Comparison of ENCODE assay signal across 19 mouse cellular contexts in genomic region chr6:17554263-17554662, GRCm38 (mm10).
DNase-seq lines count a peak whose midpoint lies in the region; ATAC-seq lines count a peak whose summit lies in the region.
"Had no signal": no experiment of that assay in that cellular context is flagged by ENCODE, and none has a peak within 500 bp of the region (broad histone marks: within the 10 kb centered on the region; RNA-seq: fewer than 3 reads in every experiment).

No protein-coding gene starts in this region.

- no peak overlapping the region for H3K4me2 ChIP-seq in hindbrain, embryonic 13.5 days
- H3K4me2 ChIP-seq in hindbrain, embryonic 11.5 days (replicated peaks; ENCODE audit: low read depth, low read length) = no peak overlapping the region
- no peak overlapping the region for H3K4me2 ChIP-seq in liver, embryonic 11.5 days
- H3K4me2 ChIP-seq in intestine, embryonic 16.5 days (ENCODE audit: low read depth, low read length) = no peak overlapping the region
- H3K4me2 ChIP-seq in neural tube, embryonic 15.5 days = no peak overlapping the region
- H3K4me2 ChIP-seq: embryonic facial prominence, embryonic 13.5 days; heart, embryonic 13.5 days; stomach, embryonic 15.5 days had no signal

- H3K9ac ChIP-seq in hindbrain, embryonic 13.5 days = no peak overlapping the region
- no peak overlapping the region for H3K9ac ChIP-seq in hindbrain, embryonic 11.5 days (ENCODE audit: low read depth, low read length)
- no peak overlapping the region for H3K9ac ChIP-seq in liver, embryonic 11.5 days (ENCODE audit: low read depth, low read length)
- no peak overlapping the region for H3K9ac ChIP-seq in intestine, embryonic 16.5 days (ENCODE audit: low read depth, low read length)
- no peak overlapping the region for H3K9ac ChIP-seq in neural tube, embryonic 15.5 days (replicated peaks)
- H3K9ac ChIP-seq: embryonic facial prominence, embryonic 13.5 days; heart, embryonic 13.5 days; stomach, embryonic 15.5 days had no signal

- no peak for DNase-seq in hindbrain, embryonic 11.5 days (ENCODE audit: low spot score)
- no peak for DNase-seq in liver, embryonic 11.5 days (ENCODE audit: low spot score)
- DNase-seq in liver = no peak
- DNase-seq in ovary, postnatal 36 days (ENCODE audit: low spot score) = no peak
- DNase-seq: adrenal gland, postnatal 14 days; cerebellum, adult 18-20 months; heart, postnatal 36 days; lung, postnatal 36 days; thymus, adult 2 months had no signal

- H3K36me3 ChIP-seq in hindbrain, embryonic 13.5 days = no peaks in the 10 kb centered on the region
- no peaks in the 10 kb centered on the region for H3K36me3 ChIP-seq in hindbrain, embryonic 11.5 days (ENCODE audit: control insufficient read depth, insufficient read depth, low read length)
- H3K36me3 ChIP-seq in liver, embryonic 11.5 days (ENCODE audit: control insufficient read depth, insufficient read depth, low read length) = no peaks in the 10 kb centered on the region
- no peaks in the 10 kb centered on the region for H3K36me3 ChIP-seq in intestine, embryonic 16.5 days (ENCODE audit: control insufficient read depth, insufficient read depth, low read length)
- no peaks in the 10 kb centered on the region for H3K36me3 ChIP-seq in neural tube, embryonic 15.5 days
- H3K36me3 ChIP-seq: embryonic facial prominence, embryonic 13.5 days; limb, embryonic 10.5 days; midbrain, embryonic 10.5 days had no signal

- H3K4me3 ChIP-seq in hindbrain, embryonic 13.5 days = no peak overlapping the region
- no peak overlapping the region for H3K4me3 ChIP-seq in hindbrain, embryonic 11.5 days (ENCODE audit: low read depth, low read length)
- H3K4me3 ChIP-seq in liver, embryonic 11.5 days (ENCODE audit: low read depth, low read length) = no peak overlapping the region
- H3K4me3 ChIP-seq in intestine, embryonic 16.5 days (ENCODE audit: low read length) = no peak overlapping the region
- no peak overlapping the region for H3K4me3 ChIP-seq in neural tube, embryonic 15.5 days (replicated peaks)
- H3K4me3 ChIP-seq: embryonic facial prominence, embryonic 13.5 days; heart, embryonic 13.5 days; limb, embryonic 10.5 days; midbrain, embryonic 10.5 days; stomach, embryonic 15.5 days had no signal

- 71% methylated on average over 7 of the region's 7 CpGs for WGBS in hindbrain, embryonic 13.5 days
- 89% methylated on average over 7 of the region's 7 CpGs for WGBS in hindbrain, embryonic 11.5 days
- 83% methylated on average over 7 of the region's 7 CpGs for whole genome bisulfite sequencing in liver, embryonic 11.5 days
- 80% methylated on average over 7 of the region's 7 CpGs for WGBS in intestine, embryonic 16.5 days
- WGBS in neural tube, embryonic 15.5 days = 54% methylated on average over 7 of the region's 7 CpGs

- H3K4me1 ChIP-seq in hindbrain, embryonic 13.5 days (replicated peaks) = peaks cover 3% of the 10 kb centered on the region; the same call in 1 of the 2 replicates
- H3K4me1 ChIP-seq in hindbrain, embryonic 11.5 days (replicated peaks; ENCODE audit: control insufficient read depth, insufficient read depth, low read length) = no peaks in the 10 kb centered on the region
- H3K4me1 ChIP-seq in liver, embryonic 11.5 days (replicated peaks; ENCODE audit: control insufficient read depth, insufficient read depth, low read length) = no peaks in the 10 kb centered on the region
- H3K4me1 ChIP-seq in intestine, embryonic 16.5 days (ENCODE audit: control insufficient read depth, insufficient read depth, low read length) = peaks cover 11% of the 10 kb centered on the region
- peaks cover 3% of the 10 kb centered on the region; the same call in 1 of the 2 replicates for H3K4me1 ChIP-seq in neural tube, embryonic 15.5 days
- H3K4me1 ChIP-seq: embryonic facial prominence, embryonic 13.5 days; limb, embryonic 10.5 days; midbrain, embryonic 10.5 days; stomach, embryonic 15.5 days had no signal

- H3K9me3 ChIP-seq in hindbrain, embryonic 13.5 days = no peaks in the 10 kb centered on the region
- H3K9me3 ChIP-seq in hindbrain, embryonic 11.5 days (ENCODE audit: control insufficient read depth, low read length) = no peaks in the 10 kb centered on the region
- H3K9me3 ChIP-seq in liver, embryonic 11.5 days (ENCODE audit: control insufficient read depth, low read length) = no peaks in the 10 kb centered on the region
- no peaks in the 10 kb centered on the region for H3K9me3 ChIP-seq in intestine, embryonic 16.5 days (ENCODE audit: control insufficient read depth, low read length)
- H3K9me3 ChIP-seq in neural tube, embryonic 15.5 days (replicated peaks) = no peaks in the 10 kb centered on the region
- H3K9me3 ChIP-seq: embryonic facial prominence, embryonic 13.5 days; heart, embryonic 13.5 days; limb, embryonic 10.5 days; midbrain, embryonic 10.5 days; stomach, embryonic 15.5 days had no signal

- H3K27me3 ChIP-seq in hindbrain, embryonic 13.5 days = no peaks in the 10 kb centered on the region
- no peaks in the 10 kb centered on the region for H3K27me3 ChIP-seq in hindbrain, embryonic 11.5 days (ENCODE audit: control insufficient read depth, insufficient read depth, low read length)
- no peaks in the 10 kb centered on the region for H3K27me3 ChIP-seq in liver, embryonic 11.5 days (replicated peaks; ENCODE audit: control insufficient read depth, insufficient read depth, low read length)
- H3K27me3 ChIP-seq in intestine, embryonic 16.5 days (replicated peaks; ENCODE audit: control insufficient read depth, insufficient read depth, low read length) = no peaks in the 10 kb centered on the region
- no peaks in the 10 kb centered on the region for H3K27me3 ChIP-seq in neural tube, embryonic 15.5 days (replicated peaks)
- H3K27me3 ChIP-seq: embryonic facial prominence, embryonic 13.5 days; heart, embryonic 13.5 days; Patski; stomach, embryonic 15.5 days had no signal

- peak; percentile 71 for ATAC-seq in hindbrain, embryonic 13.5 days (ENCODE audit: low FRiP score)
- no peak for ATAC-seq in hindbrain, embryonic 11.5 days (ENCODE audit: low FRiP score)
- ATAC-seq in liver, embryonic 11.5 days (replicated peaks; ENCODE audit: low FRiP score) = 0 out of 2 replicates have a peak, but pooled peaks have one; percentile 23
- ATAC-seq in intestine, embryonic 16.5 days = peak; percentile 61
- ATAC-seq in neural tube, embryonic 15.5 days (ENCODE audit: low FRiP score) = peak; percentile 46; the same call in 1 of the 2 replicates
- ATAC-seq: activated CD4-positive, CD25-positive, alpha-beta regulatory T cell, adult 4 months had no signal

- no peak overlapping the region for H3K27ac ChIP-seq in hindbrain, embryonic 13.5 days
- no peak overlapping the region for H3K27ac ChIP-seq in hindbrain, embryonic 11.5 days (ENCODE audit: low read depth, low read length)
- no peak overlapping the region for H3K27ac ChIP-seq in liver, embryonic 11.5 days (ENCODE audit: low read depth, low read length)
- H3K27ac ChIP-seq in intestine, embryonic 16.5 days (ENCODE audit: low read length) = no peak overlapping the region; the same call in 1 of the 2 replicates
- H3K27ac ChIP-seq in neural tube, embryonic 15.5 days (replicated peaks) = no peak overlapping the region
- H3K27ac ChIP-seq: embryonic facial prominence, embryonic 13.5 days; heart, embryonic 13.5 days; limb, embryonic 10.5 days; midbrain, embryonic 10.5 days; stomach, embryonic 15.5 days had no signal
